Mouse (Mus musculus): ENCODE data around the gene Pomc. TPM values are rescaled to one million over a fixed set of nuclear protein-coding genes. Genes with fewer than 3 reads are reported as not detected.

Pomc gene
- polyA plus RNA-seq, 1 experiment from 2014 or later: 0.40 TPM

DNA sequence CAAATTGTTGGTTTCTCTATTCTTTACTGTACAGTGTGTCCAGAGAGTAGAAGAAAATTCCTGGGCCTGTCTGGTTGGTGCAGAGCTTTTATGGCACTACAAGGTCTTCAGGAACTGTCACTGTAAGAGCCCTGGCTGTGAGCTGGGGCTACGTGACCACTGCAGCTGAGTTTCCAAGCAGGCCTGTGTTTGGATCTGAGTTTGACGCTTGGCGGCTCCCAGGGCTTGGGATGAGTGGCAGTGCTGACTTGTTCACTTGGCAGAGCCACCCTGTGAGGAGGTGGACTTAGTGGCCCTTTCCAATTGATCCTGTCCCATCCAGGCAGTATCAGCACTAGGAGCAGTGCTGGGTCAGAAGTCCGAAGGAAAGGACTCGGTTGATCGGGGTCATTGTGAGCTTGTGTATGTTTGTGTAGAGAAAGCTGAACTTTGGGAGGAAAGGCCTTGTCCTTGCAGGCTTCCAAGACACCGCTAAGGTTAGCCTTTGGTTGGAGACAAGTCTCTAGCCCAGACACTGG, 42.9 kb upstream of the Pomc start:
- WGBS (ENCODE audit: insufficient replicate concordance): 71% methylated on average over 7 of the region's 7 CpGs
- no peak overlapping the region for H3K4me3 ChIP-seq (ENCODE audit: low read depth, low read length)
- no peak overlapping the region for H3K4me2 ChIP-seq (ENCODE audit: low read depth, low read length)
- H3K9ac ChIP-seq (replicated peaks): no peak overlapping the region
- H3K36me3 ChIP-seq (replicated peaks; ENCODE audit: insufficient read depth, low read length): peaks cover 14% of the 10 kb centered on the region
- ATAC-seq (peak; percentile 83), DNase-seq (peak; percentile 40)
- no peaks in the 10 kb centered on the region for H3K27me3 ChIP-seq (ENCODE audit: insufficient read depth, low read length)
- H3K9me3 ChIP-seq (ENCODE audit: low read length): no peaks in the 10 kb centered on the region
- TF ChIP-seq EP300 (IDR thresholded peaks at IDR 0.05; ENCODE audit: low read depth) (no peak), CTCF (IDR thresholded peaks at IDR 0.05; ENCODE audit: low read depth) (no peak)
- H3K4me1 ChIP-seq (ENCODE audit: insufficient read depth): peaks cover 10% of the 10 kb centered on the region; the same call in 1 of the 2 replicates
- peak overlapping the region; percentile 30; the same call in 1 of the 2 replicates for H3K27ac ChIP-seq (ENCODE audit: low read depth)

DNA sequence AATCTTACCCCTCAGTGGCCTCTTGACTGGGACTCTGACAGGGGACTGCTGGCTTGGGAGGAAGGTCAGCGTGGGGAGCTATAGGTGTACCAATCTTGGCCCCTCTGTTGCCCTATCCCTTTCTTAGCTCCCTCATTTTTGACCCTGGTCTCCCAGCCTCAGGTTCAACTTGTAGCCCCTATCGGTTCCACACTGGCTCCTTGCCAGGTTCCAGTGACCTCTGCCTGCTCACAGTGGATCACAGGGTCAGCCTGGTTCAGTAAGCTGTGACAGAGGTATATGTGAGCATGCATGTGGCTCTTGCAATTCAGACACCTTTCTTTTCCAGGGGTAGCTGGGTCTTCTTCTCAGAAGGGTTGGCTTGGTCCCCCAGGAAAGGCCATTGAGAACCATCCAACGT, 38.9 kb upstream of the Pomc start:
- Histone ChIP-seq H3K4me2 (ENCODE audit: low read depth, low read length) (no peak overlapping the region), H3K9me3 (ENCODE audit: low read length) (no peaks in the 10 kb centered on the region), H3K4me3 (ENCODE audit: low read depth, low read length) (no peak overlapping the region), H3K27me3 (ENCODE audit: insufficient read depth, low read length) (no peaks in the 10 kb centered on the region), H3K9ac (replicated peaks) (no peak overlapping the region), H3K4me1 (ENCODE audit: insufficient read depth) (peaks cover 10% of the 10 kb centered on the region; the same call in 1 of the 2 replicates), H3K27ac (ENCODE audit: low read depth) (no peak overlapping the region), H3K36me3 (replicated peaks; ENCODE audit: insufficient read depth, low read length) (no peaks in the 10 kb centered on the region)
- ATAC-seq: no peak
- WGBS (ENCODE audit: insufficient replicate concordance): 61% methylated on average over 3 of the region's 3 CpGs
- TF ChIP-seq CTCF (IDR thresholded peaks at IDR 0.05; ENCODE audit: low read depth) (no peak), EP300 (IDR thresholded peaks at IDR 0.05; ENCODE audit: low read depth) (no peak)
- DNase-seq: peak; percentile 51

- 39% methylated on average over 14 of the region's 14 CpGs for WGBS (ENCODE audit: insufficient replicate concordance)
- ATAC-seq (no peak), DNase-seq (no peak)
- no peak for TF ChIP-seq CTCF (IDR thresholded peaks at IDR 0.05; ENCODE audit: low read depth)
- no peak for TF ChIP-seq EP300 (IDR thresholded peaks at IDR 0.05; ENCODE audit: low read depth)
- Histone ChIP-seq H3K27ac (ENCODE audit: low read depth) (no peak overlapping the region), H3K4me2 (ENCODE audit: low read depth, low read length) (no peak overlapping the region), H3K9me3 (ENCODE audit: low read length) (no peaks in the 10 kb centered on the region), H3K4me3 (ENCODE audit: low read depth, low read length) (no peak overlapping the region), H3K4me1 (ENCODE audit: insufficient read depth) (peaks cover 3% of the 10 kb centered on the region; the same call in 1 of the 2 replicates), H3K9ac (replicated peaks) (no peak overlapping the region), H3K27me3 (ENCODE audit: insufficient read depth, low read length) (no peaks in the 10 kb centered on the region), H3K36me3 (replicated peaks; ENCODE audit: insufficient read depth, low read length) (no peaks in the 10 kb centered on the region)
These were observed 36.9 kb upstream of the Pomc start for GRCm38 (mm10) chr12:3917668-3918341.

DNA sequence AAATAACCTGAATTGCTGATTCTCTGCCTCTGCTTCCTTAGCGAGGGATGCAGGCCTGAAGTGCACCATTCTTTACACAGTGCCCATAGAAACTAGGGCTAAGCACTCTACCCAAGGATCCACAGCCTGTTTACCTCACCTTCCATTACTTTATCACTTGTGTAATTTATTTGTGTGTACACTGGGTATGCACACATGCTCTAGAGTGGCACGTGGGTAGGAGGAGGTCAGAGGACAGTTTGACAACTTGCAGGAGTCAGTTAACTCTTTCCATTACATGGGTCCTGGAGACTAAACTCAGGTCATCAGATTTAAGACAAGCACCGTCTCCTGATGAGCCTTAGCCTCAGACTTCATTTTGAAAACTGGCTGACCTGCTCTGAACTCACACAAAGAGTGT, 36.2 kb upstream of the Pomc start:
- no peaks in the 10 kb centered on the region for H3K27me3 ChIP-seq (ENCODE audit: insufficient read depth, low read length)
- H3K9ac ChIP-seq (replicated peaks): no peak overlapping the region
- no peaks in the 10 kb centered on the region for H3K36me3 ChIP-seq (replicated peaks; ENCODE audit: insufficient read depth, low read length)
- no peak overlapping the region for H3K4me2 ChIP-seq (ENCODE audit: low read depth, low read length)
- H3K4me1 ChIP-seq (ENCODE audit: insufficient read depth): peaks cover 3% of the 10 kb centered on the region; the same call in 1 of the 2 replicates
- ATAC-seq: peak; percentile 69
- no peak for DNase-seq
- no peak overlapping the region for H3K27ac ChIP-seq (ENCODE audit: low read depth)
- no peak overlapping the region for H3K4me3 ChIP-seq (ENCODE audit: low read depth, low read length)
- WGBS (ENCODE audit: insufficient replicate concordance): 58% methylated on average over 3 of the region's 3 CpGs
- TF ChIP-seq EP300 (IDR thresholded peaks at IDR 0.05; ENCODE audit: low read depth) (no peak), CTCF (IDR thresholded peaks at IDR 0.05; ENCODE audit: low read depth) (no peak)
- no peaks in the 10 kb centered on the region for H3K9me3 ChIP-seq (ENCODE audit: low read length)

- no peaks in the 10 kb centered on the region for H3K9me3 ChIP-seq (ENCODE audit: low read length)
- H3K27me3 ChIP-seq (ENCODE audit: insufficient read depth, low read length): no peaks in the 10 kb centered on the region
- H3K36me3 ChIP-seq (replicated peaks; ENCODE audit: insufficient read depth, low read length): no peaks in the 10 kb centered on the region
- H3K4me2 ChIP-seq (ENCODE audit: low read depth, low read length): no peak overlapping the region
- WGBS (ENCODE audit: insufficient replicate concordance): 66% methylated on average over 3 of the region's 3 CpGs
- peak; percentile 89 for ATAC-seq
- H3K4me3 ChIP-seq (ENCODE audit: low read depth, low read length): no peak overlapping the region
- TF ChIP-seq CTCF (IDR thresholded peaks at IDR 0.05; ENCODE audit: low read depth): no peak
- TF ChIP-seq EP300 (IDR thresholded peaks at IDR 0.05; ENCODE audit: low read depth): no peak
- H3K27ac ChIP-seq (ENCODE audit: low read depth): no peak overlapping the region
- H3K9ac ChIP-seq (replicated peaks): no peak overlapping the region
- peak; percentile 63 for DNase-seq
- H3K4me1 ChIP-seq (ENCODE audit: insufficient read depth): peaks cover 3% of the 10 kb centered on the region; the same call in 1 of the 2 replicates
These were observed 35.3 kb upstream of the Pomc start for GRCm38 (mm10) chr12:3919423-3919822.

GRCm38 (mm10) chr12:3926127-3926526, 28.6 kb upstream of the Pomc start:
- no peaks in the 10 kb centered on the region for H3K27me3 ChIP-seq (ENCODE audit: insufficient read depth, low read length)
- 0% methylated on average over 1 of the region's 1 CpGs for WGBS (ENCODE audit: insufficient replicate concordance)
- peak; percentile 76 for TF ChIP-seq CTCF (IDR thresholded peaks at IDR 0.05; ENCODE audit: low read depth)
- no peak for TF ChIP-seq EP300 (IDR thresholded peaks at IDR 0.05; ENCODE audit: low read depth)
- H3K36me3 ChIP-seq (replicated peaks; ENCODE audit: insufficient read depth, low read length): no peaks in the 10 kb centered on the region
- ATAC-seq: 0 out of 2 replicates have a peak, but pooled peaks have one; percentile 43
- no peak overlapping the region for H3K4me2 ChIP-seq (ENCODE audit: low read depth, low read length)
- H3K4me1 ChIP-seq (ENCODE audit: insufficient read depth): no peaks in the 10 kb centered on the region
- H3K4me3 ChIP-seq (ENCODE audit: low read depth, low read length): no peak overlapping the region
- no peak overlapping the region for H3K27ac ChIP-seq (ENCODE audit: low read depth)
- DNase-seq: peak; percentile 70
- H3K9ac ChIP-seq (replicated peaks): no peak overlapping the region
- no peaks in the 10 kb centered on the region for H3K9me3 ChIP-seq (ENCODE audit: low read length)
